Mouse (Mus musculus) MEL (cell line): ENCODE measurements around the gene Iqcc. TPM values are rescaled to one million over a fixed set of nuclear protein-coding genes. Genes with fewer than 3 reads are reported as not detected.

ENCODE experiments used
- DNase-seq: peaks from one replicate; pipeline ENCODE4 v3.0.0; 2011; ENCODE audit warnings: low read depth, low spot score
- H3K27ac ChIP-seq: 2 replicates; pipeline ENCODE4 v1.5.1; 2012; ENCODE audit warnings: low read depth, mild to moderate bottlenecking, control low read depth, low read length, moderate library complexity; ENCODE audit not compliant: control insufficient read depth
- H3K27me3 ChIP-seq, 2 experiments: fragments of 150-350 bp in 1 of 2; sonication (generic) in 1 of 2; 2 replicates each; pipeline ENCODE4 v1.6.1; 2012; ENCODE audit warnings: low read length in 2 of 2, mild to moderate bottlenecking in 2 of 2, improper control_type of control experiment in 1 of 2, moderate library complexity in 1 of 2; ENCODE audit not compliant: insufficient read depth in 2 of 2, control insufficient read depth in 1 of 2
- H3K36me3 ChIP-seq, 2 experiments: 2 replicates each; pipeline ENCODE4 v1.6.1; 2012 to 2014; ENCODE audit warnings: low read length in 2 of 2, improper control_type of control experiment in 1 of 2, inconsistent platforms in 1 of 2, mild to moderate bottlenecking in 1 of 2; ENCODE audit not compliant: insufficient read depth in 2 of 2, control insufficient read depth in 1 of 2
- H3K4me1 ChIP-seq, 2 experiments: fragments of 150-350 bp in 1 of 2; sonication (generic) in 1 of 2; 2 replicates each; pipeline ENCODE4 v1.6.1; 2012; ENCODE audit warnings: low read length in 2 of 2, improper control_type of control experiment in 1 of 2, mild to moderate bottlenecking in 1 of 2; ENCODE audit not compliant: insufficient read depth in 2 of 2, control insufficient read depth in 1 of 2
- H3K4me3 ChIP-seq, 2 experiments: fragments of 150-350 bp in 1 of 2; sonication (generic) in 1 of 2; 2 replicates each; pipeline ENCODE4 v1.5.1; 2012; ENCODE audit warnings: low read depth in 2 of 2, low read length in 2 of 2, mild to moderate bottlenecking in 2 of 2, moderate library complexity in 2 of 2, control low read depth in 1 of 2, improper control_type of control experiment in 1 of 2; ENCODE audit not compliant: control insufficient read depth in 1 of 2, insufficient read depth in 1 of 2
- H3K79me2 ChIP-seq: 2 replicates; pipeline ENCODE4 v1.6.1; 2012; ENCODE audit warnings: mild to moderate bottlenecking, low read length, moderate library complexity; ENCODE audit not compliant: control insufficient read depth, poor library complexity, insufficient read depth
- H3K9ac ChIP-seq: 2 replicates; pipeline ENCODE4 v1.6.1; 2012; ENCODE audit warnings: low read depth, mild to moderate bottlenecking, control low read depth, low read length, moderate library complexity; ENCODE audit not compliant: control insufficient read depth, poor library complexity, severe bottlenecking
- H3K9me3 ChIP-seq: fragments of 150-350 bp; sonication (generic); replicated peaks from 2 replicates; pipeline ENCODE4 v1.6.1; 2012; ENCODE audit warnings: mild to moderate bottlenecking, low read length, improper control_type of control experiment, moderate library complexity; ENCODE audit not compliant: insufficient read depth
- CTCF ChIP-seq, 3 experiments: IDR thresholded peaks in 2 of 3; conservative IDR thresholded peaks in 1 of 3; 2 replicates each; pipeline ENCODE4 v1.5.1; 2011 to 2012; ENCODE audit warnings: low read length in 3 of 3, low read depth in 2 of 3, mild to moderate bottlenecking in 2 of 3, improper control_type of control experiment in 1 of 3, inconsistent platforms in 1 of 3, mixed read lengths in 1 of 3, moderate library complexity in 1 of 3; ENCODE audit not compliant: control insufficient read depth in 1 of 3, insufficient read depth in 1 of 3, poor library complexity in 1 of 3, severe bottlenecking in 1 of 3
- E2F4 ChIP-seq: IDR thresholded peaks from 2 replicates; pipeline ENCODE4 v1.6.1; 2011; ENCODE audit warnings: low read depth, low read length, improper control_type of control experiment, borderline replicate concordance
- ELF1 ChIP-seq: IDR thresholded peaks from 2 replicates; pipeline ENCODE4 v1.6.1; 2014; ENCODE audit warnings: low read depth, mild to moderate bottlenecking, inconsistent platforms, low read length, improper control_type of control experiment, moderate library complexity
- EP300 ChIP-seq, 2 experiments: IDR thresholded peaks; 2 replicates each; pipeline ENCODE4 v1.6.1; 2011; ENCODE audit warnings: improper control_type of control experiment in 2 of 2, low read length in 2 of 2, low read depth in 1 of 2, mild to moderate bottlenecking in 1 of 2
- JUND ChIP-seq: IDR thresholded peaks from 2 replicates; pipeline ENCODE4 v1.6.1; 2011; ENCODE audit warnings: low read depth, mild to moderate bottlenecking, improper control_type of control experiment, low read length
- KAT2A ChIP-seq: conservative IDR thresholded peaks from 2 replicates; pipeline ENCODE4 v1.6.1; 2012; ENCODE audit warnings: low read depth, low read length, improper control_type of control experiment, inconsistent platforms
- MAFK ChIP-seq: IDR thresholded peaks from 2 replicates; pipeline ENCODE4 v1.6.1; 2011; ENCODE audit warnings: low read depth, mild to moderate bottlenecking, low read length, improper control_type of control experiment, borderline replicate concordance
- MAX ChIP-seq: IDR thresholded peaks from 2 replicates; pipeline ENCODE4 v1.6.1; 2011; ENCODE audit warnings: low read length, improper control_type of control experiment
- MAZ ChIP-seq: IDR thresholded peaks from 2 replicates; pipeline ENCODE4 v1.6.1; 2012; ENCODE audit warnings: low read depth, mild to moderate bottlenecking, inconsistent platforms, low read length, improper control_type of control experiment
- MEF2A ChIP-seq: IDR thresholded peaks from 2 replicates; pipeline ENCODE4 v1.6.1; 2014; ENCODE audit warnings: low read depth, mild to moderate bottlenecking, inconsistent platforms, low read length, improper control_type of control experiment; ENCODE audit not compliant: poor library complexity, insufficient replicate concordance, severe bottlenecking; ENCODE audit errors: extremely low read depth
- MXI1 ChIP-seq: IDR thresholded peaks from 2 replicates; pipeline ENCODE4 v1.6.1; 2011; ENCODE audit warnings: mild to moderate bottlenecking, low read depth, low read length, improper control_type of control experiment
- MYB ChIP-seq: IDR thresholded peaks from 2 replicates; pipeline ENCODE4 v1.6.1; 2011; ENCODE audit warnings: mild to moderate bottlenecking, low read depth, low read length, improper control_type of control experiment
- MYC ChIP-seq: IDR thresholded peaks from 2 replicates; pipeline ENCODE4 v1.6.1; 2011; ENCODE audit warnings: low read depth, mild to moderate bottlenecking, low read length, improper control_type of control experiment, moderate library complexity
- NELFE ChIP-seq: IDR thresholded peaks from 2 replicates; pipeline ENCODE4 v1.6.1; 2011; ENCODE audit warnings: low read depth, low read length, improper control_type of control experiment
- NRF1 ChIP-seq: IDR thresholded peaks from 2 replicates; pipeline ENCODE4 v1.6.1; 2014; ENCODE audit warnings: low read depth, mild to moderate bottlenecking, inconsistent platforms, low read length, improper control_type of control experiment, moderate library complexity; ENCODE audit not compliant: poor library complexity, insufficient read depth, severe bottlenecking
- POLR2AphosphoS2 ChIP-seq: IDR thresholded peaks from 2 replicates; pipeline ENCODE4 v1.6.1; 2011; ENCODE audit warnings: low read length, improper control_type of control experiment
- RCOR1 ChIP-seq: IDR thresholded peaks from 2 replicates; pipeline ENCODE4 v1.6.1; 2012; ENCODE audit warnings: low read depth, mild to moderate bottlenecking, inconsistent platforms, low read length, improper control_type of control experiment
- SIN3A ChIP-seq: IDR thresholded peaks from 2 replicates; pipeline ENCODE4 v1.6.1; 2012; ENCODE audit warnings: low read length, improper control_type of control experiment, inconsistent platforms
- SMC3 ChIP-seq: IDR thresholded peaks from 2 replicates; pipeline ENCODE4 v1.6.1; 2011; ENCODE audit warnings: low read depth, low read length, improper control_type of control experiment
- TAL1 ChIP-seq: IDR thresholded peaks from 2 replicates; pipeline ENCODE4 v1.6.1; 2012; ENCODE audit warnings: mild to moderate bottlenecking, inconsistent platforms, low read length, moderate library complexity, mixed read lengths
- TBP ChIP-seq: IDR thresholded peaks from 2 replicates; pipeline ENCODE4 v1.8.0; 2011; ENCODE audit warnings: low read depth, low read length, improper control_type of control experiment
- TCF12 ChIP-seq: IDR thresholded peaks from 2 replicates; pipeline ENCODE4 v1.6.1; 2014; ENCODE audit warnings: low read depth, mild to moderate bottlenecking, inconsistent platforms, low read length, improper control_type of control experiment, moderate library complexity
- UBTF ChIP-seq: IDR thresholded peaks from 2 replicates; pipeline ENCODE4 v1.6.1; 2012; ENCODE audit warnings: low read depth, mild to moderate bottlenecking, inconsistent platforms, low read length, improper control_type of control experiment, moderate library complexity, borderline replicate concordance; ENCODE audit not compliant: insufficient read depth
- USF1 ChIP-seq: IDR thresholded peaks from 2 replicates; pipeline ENCODE4 v1.6.1; 2014; ENCODE audit warnings: low read depth, mild to moderate bottlenecking, inconsistent platforms, low read length, improper control_type of control experiment, moderate library complexity
- USF2 ChIP-seq, 2 experiments: IDR thresholded peaks; 2 replicates each; pipeline ENCODE4 v1.6.1; 2011 to 2012; ENCODE audit warnings: improper control_type of control experiment in 2 of 2, low read length in 2 of 2, borderline replicate concordance in 1 of 2, inconsistent platforms in 1 of 2, low read depth in 1 of 2, mild to moderate bottlenecking in 1 of 2; ENCODE audit not compliant: insufficient read depth in 1 of 2
- ZC3H11A ChIP-seq: IDR thresholded peaks from 2 replicates; pipeline ENCODE4 v1.6.1; 2012; ENCODE audit warnings: low read depth, mild to moderate bottlenecking, inconsistent platforms, low read length, improper control_type of control experiment
- ZKSCAN1 ChIP-seq: IDR thresholded peaks from 2 replicates; pipeline ENCODE4 v1.6.1; 2012; ENCODE audit warnings: low read depth, mild to moderate bottlenecking, inconsistent platforms, low read length, improper control_type of control experiment, moderate library complexity
- ZMIZ1 ChIP-seq: IDR thresholded peaks from 2 replicates; pipeline ENCODE4 v1.6.1; 2012; ENCODE audit warnings: low read depth, mild to moderate bottlenecking, inconsistent platforms, low read length, improper control_type of control experiment, moderate library complexity
- polyA plus RNA-seq, 2 experiments: library from polyadenylated mRNA; stranded (reverse) in 1 of 2; unstranded in 1 of 2; fragments of >175 nt in 1 of 2; fragments of >200 nt in 1 of 2; gene quantifications; 2 replicates each; pipeline versions ENCODE4 v1.2.1 to v1.2.4; 2012; ENCODE audit warnings: low replicate concordance in 2 of 2, low read depth in 1 of 2; ENCODE audit not compliant: insufficient read length in 2 of 2, insufficient read depth in 1 of 2, missing spikeins in 1 of 2
- total RNA-seq: library from RNA; depleted of rRNA; stranded (reverse); fragments of 300-350 nt; gene quantifications from 2 replicates; pipeline ENCODE4 v1.2.3, GENCODE M21; 2012

Iqcc gene
- total and polyA plus RNA-seq, 3 experiments: 13.6 to 18.5 TPM; not detected in 1

- peak overlapping the region; percentile 21; the same call in 1 of the 2 replicates for H3K27ac ChIP-seq
- H3K4me3 ChIP-seq: peak overlapping the region; percentile 40 to 49
- no peaks in the 10 kb centered on the region for H3K9me3 ChIP-seq
- H3K27me3 ChIP-seq: no peaks in the 10 kb centered on the region
- H3K4me1 ChIP-seq: peaks cover 0 to 20% of the 10 kb centered on the region in 2 experiments; a peak in 2 of 4 replicates
- peaks cover 5 to 11% of the 10 kb centered on the region in 2 experiments; a peak in 3 of 4 replicates for H3K36me3 ChIP-seq
- no peak for TF ChIP-seq ZC3H11A
- TF ChIP-seq ZKSCAN1: no peak
- TF ChIP-seq JUND: no peak
- no peak for TF ChIP-seq USF1
- TF ChIP-seq USF2 (IDR thresholded peaks at IDR 0.05; ENCODE audit: borderline replicate concordance in 1 of 2, insufficient read depth in 1 of 2, low read depth in 1 of 2, low read length in 2 of 2): no peak
- TF ChIP-seq SMC3: no peak
- no peak for TF ChIP-seq TAL1
- TF ChIP-seq ZMIZ1: no peak
- TF ChIP-seq NELFE: no peak
- TF ChIP-seq UBTF: no peak
- TF ChIP-seq MXI1: no peak
- TF ChIP-seq NRF1: no peak
- TF ChIP-seq ELF1: no peak
- H3K9ac ChIP-seq: peak overlapping the region; percentile 66
- peaks cover 20% of the 10 kb centered on the region for H3K79me2 ChIP-seq
- peak; percentile 39 for DNase-seq
Measured at GRCm38 (mm10) chr4:129641756-129642155, 22.9 kb upstream of the Iqcc start.

DNA sequence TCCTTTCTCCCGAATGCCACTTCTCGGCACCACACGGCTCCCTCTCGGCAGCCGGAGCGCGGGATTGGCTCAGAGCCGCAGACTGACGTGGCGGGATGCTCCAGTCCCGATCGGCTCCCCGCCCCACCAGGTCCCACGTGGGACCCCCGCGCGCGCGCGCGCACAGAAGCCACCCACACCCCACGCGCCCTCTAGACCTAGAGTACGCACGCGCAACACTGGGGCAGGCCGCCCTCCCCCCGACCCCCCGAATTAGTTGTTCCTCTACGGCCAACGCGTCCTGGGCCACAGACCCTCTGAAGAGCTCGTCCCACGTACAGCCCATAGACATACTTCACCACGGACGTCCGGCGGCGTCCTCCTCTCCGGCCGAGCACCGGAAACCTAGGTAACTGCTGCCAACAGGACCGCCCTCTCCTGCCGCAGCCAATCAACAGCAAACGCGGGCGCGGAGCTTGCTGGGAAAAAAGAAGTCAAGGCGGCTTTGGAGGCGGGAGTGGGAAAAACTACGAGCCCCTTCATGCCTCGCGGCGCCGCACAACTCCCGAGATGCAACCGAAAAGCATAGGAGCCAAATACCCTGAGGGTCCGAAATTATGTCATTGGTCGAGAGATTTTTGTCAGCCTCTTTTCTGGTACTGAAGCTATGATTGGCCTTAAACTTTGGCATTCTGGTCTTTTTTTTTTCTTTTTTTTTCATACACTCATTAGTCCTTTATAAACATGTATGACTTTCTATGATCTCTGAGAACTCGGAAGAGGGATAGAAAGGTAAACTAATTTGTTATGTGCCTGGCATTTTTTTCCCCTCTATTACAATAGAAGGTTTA lies 22.0 kb upstream of the Iqcc start, which contains the start of gene Txlna:
Gene Txlna (minus strand): TSS at position 428 of the 830 bp plus-strand sequence.
- H3K27ac ChIP-seq: peak within 1 kb of the TSS; percentile 97
- peaks cover 6 to 11% of the 10 kb centered on the region in 2 experiments; a peak in 3 of 4 replicates for H3K36me3 ChIP-seq
- DNase-seq: peak; percentile 99
- TF ChIP-seq MYC (peak; percentile 85), MYB (no peak), MAX (peak; percentile 90), MAFK (no peak), TCF12 (no peak; the same call in none of the 2 replicates), JUND (no peak), ELF1 (peak; percentile 69), TBP (peak; percentile 61), SIN3A (peak; percentile 68), E2F4 (peak; percentile 70; the same call in 1 of the 2 replicates), CTCF (IDR thresholded peaks at IDR 0.05 in 2 of 3, conservative IDR thresholded peaks at IDR 0.05 in 1 of 3; ENCODE audit: control insufficient read depth in 1 of 3, insufficient read depth in 1 of 3, low read depth in 2 of 3, low read length in 3 of 3, poor library complexity in 1 of 3, severe bottlenecking in 1 of 3) (peak in 1 of 3 experiments; percentile 20; a peak in 1 of 6 replicates), NRF1 (peak; percentile 83), RCOR1 (no peak), EP300 (IDR thresholded peaks at IDR 0.05; ENCODE audit: low read depth in 1 of 2, low read length in 2 of 2) (no peak), MAZ (peak; percentile 75; the same call in 1 of the 2 replicates), USF2 (IDR thresholded peaks at IDR 0.05; ENCODE audit: borderline replicate concordance in 1 of 2, insufficient read depth in 1 of 2, low read depth in 1 of 2, low read length in 2 of 2) (no peak), POLR2AphosphoS2 (no peak; the same call in 1 of the 2 replicates), SMC3 (no peak), KAT2A (peak; percentile 87), MEF2A (0 out of 2 replicates have a peak, but pooled peaks have one; percentile 37), MXI1 (peak; percentile 81)

More for the DNA sequence above, 22.0 kb upstream of the Iqcc start, which contains the start of gene Txlna:
- peaks cover 20% of the 10 kb centered on the region for H3K79me2 ChIP-seq
- no peaks in the 10 kb centered on the region for H3K9me3 ChIP-seq
- no peaks in the 10 kb centered on the region for H3K27me3 ChIP-seq
- peaks cover 0 to 20% of the 10 kb centered on the region in 2 experiments; a peak in 2 of 4 replicates for H3K4me1 ChIP-seq
- H3K4me3 ChIP-seq: peak within 1 kb of the TSS; percentile 73 to 91
- peak within 1 kb of the TSS; percentile 98 for H3K9ac ChIP-seq
